ENCODE assay signal across 22 mouse cellular contexts in genomic region chr2:36269458-36269857, GRCm38 (mm10). TPM values are rescaled to one million over a fixed set of nuclear protein-coding genes. Genes with fewer than 3 reads are reported as not detected.
DNase-seq lines count a peak whose midpoint lies in the region; ATAC-seq and TF ChIP-seq lines count a peak whose summit lies in the region.
"Had no signal": no experiment of that assay in that cellular context is flagged by ENCODE, and none has a peak within 500 bp of the region (broad histone marks: within the 10 kb centered on the region; RNA-seq: fewer than 3 reads in every experiment).

No protein-coding gene starts in this region.

- ATAC-seq in hindbrain, embryonic 11.5 days (ENCODE audit: low FRiP score): peak; percentile 69; the same call in 1 of the 2 replicates
- no peak for ATAC-seq in hindbrain, embryonic 14.5 days (ENCODE audit: low FRiP score)
- no peak for ATAC-seq in midbrain, embryonic 14.5 days (ENCODE audit: low FRiP score, low TSS enrichment)
- no peak for ATAC-seq in midbrain, embryonic 16.5 days
- ATAC-seq in hindbrain, postnatal 0 days: 0 out of 2 replicates have a peak, but pooled peaks have one; percentile 24
- no peak for ATAC-seq in forebrain, embryonic 13.5 days
- ATAC-seq: activated CD4-positive, CD25-positive, alpha-beta regulatory T cell, adult 4 months; forebrain, embryonic 16.5 days had no signal

- peak; percentile 25 for DNase-seq in hindbrain, embryonic 11.5 days (ENCODE audit: low spot score)
- no peak for DNase-seq in hindbrain, embryonic 14.5 days (ENCODE audit: low spot score)
- peak; percentile 41 for DNase-seq in lung, postnatal 10 days
- DNase-seq in lung, postnatal 36 days: no peak
- peak; percentile 15 for DNase-seq in midbrain, embryonic 14.5 days
- peak; percentile 20 for DNase-seq in hindbrain, postnatal 0 days (ENCODE audit: low spot score)
- DNase-seq: adrenal gland, adult 2 months; adrenal gland, postnatal 25 days; cerebellum, adult 2 months; cerebellum, postnatal 10 days; gastrocnemius, postnatal 10 days; heart, adult 18-20 months; heart, postnatal 10 days; heart, postnatal 4 days had no signal

- no peaks in the 10 kb centered on the region for H3K27me3 ChIP-seq in hindbrain, embryonic 11.5 days (ENCODE audit: control insufficient read depth, insufficient read depth, low read length)
- H3K27me3 ChIP-seq in hindbrain, embryonic 14.5 days (ENCODE audit: control insufficient read depth, insufficient read depth, low read length): no peaks in the 10 kb centered on the region
- H3K27me3 ChIP-seq in midbrain, embryonic 14.5 days (ENCODE audit: control insufficient read depth, insufficient read depth, low read length): no peaks in the 10 kb centered on the region
- H3K27me3 ChIP-seq in midbrain, embryonic 16.5 days (ENCODE audit: control insufficient read depth, insufficient read depth, low read depth, low read length): no peaks in the 10 kb centered on the region; the same call in 1 of the 2 replicates
- H3K27me3 ChIP-seq in hindbrain, postnatal 0 days (ENCODE audit: insufficient read depth, low read length): no peaks in the 10 kb centered on the region
- no peaks in the 10 kb centered on the region; the same call in 1 of the 2 replicates for H3K27me3 ChIP-seq in forebrain, embryonic 13.5 days
- H3K27me3 ChIP-seq: CH12.LX; embryonic facial prominence, embryonic 12.5 days; Patski had no signal

- no peak overlapping the region for H3K27ac ChIP-seq in hindbrain, embryonic 11.5 days (ENCODE audit: low read depth, low read length)
- no peak overlapping the region for H3K27ac ChIP-seq in hindbrain, embryonic 14.5 days
- no peak overlapping the region for H3K27ac ChIP-seq in midbrain, embryonic 14.5 days (replicated peaks; ENCODE audit: low read depth, low read length)
- H3K27ac ChIP-seq in midbrain, embryonic 16.5 days (ENCODE audit: low read length): no peak overlapping the region
- no peak overlapping the region for H3K27ac ChIP-seq in hindbrain, postnatal 0 days
- no peak overlapping the region for H3K27ac ChIP-seq in forebrain, embryonic 13.5 days
- H3K27ac ChIP-seq: embryonic facial prominence, embryonic 12.5 days; heart, embryonic 10.5 days had no signal

- no peak overlapping the region for H3K9ac ChIP-seq in hindbrain, embryonic 11.5 days (ENCODE audit: low read depth, low read length)
- no peak overlapping the region for H3K9ac ChIP-seq in hindbrain, embryonic 14.5 days
- H3K9ac ChIP-seq in midbrain, embryonic 14.5 days (replicated peaks; ENCODE audit: low read length): no peak overlapping the region
- H3K9ac ChIP-seq in midbrain, embryonic 16.5 days (ENCODE audit: low read depth, low read length): no peak overlapping the region
- no peak overlapping the region for H3K9ac ChIP-seq in hindbrain, postnatal 0 days (replicated peaks; ENCODE audit: low read length)
- no peak overlapping the region for H3K9ac ChIP-seq in forebrain, embryonic 13.5 days
- H3K9ac ChIP-seq: embryonic facial prominence, embryonic 12.5 days had no signal

- no peak for TF ChIP-seq CTCF in hindbrain, postnatal 0 days (IDR thresholded peaks at IDR 0.05; ENCODE audit: low read depth)

- no peak overlapping the region for H3K4me2 ChIP-seq in hindbrain, embryonic 11.5 days (replicated peaks; ENCODE audit: low read depth, low read length)
- H3K4me2 ChIP-seq in hindbrain, embryonic 14.5 days (replicated peaks): no peak overlapping the region
- no peak overlapping the region for H3K4me2 ChIP-seq in midbrain, embryonic 14.5 days (ENCODE audit: low read length)
- H3K4me2 ChIP-seq in midbrain, embryonic 16.5 days (ENCODE audit: low read length): no peak overlapping the region
- no peak overlapping the region for H3K4me2 ChIP-seq in hindbrain, postnatal 0 days (ENCODE audit: low read depth, low read length)
- H3K4me2 ChIP-seq in forebrain, embryonic 13.5 days: no peak overlapping the region
- H3K4me2 ChIP-seq: embryonic facial prominence, embryonic 12.5 days had no signal

- H3K4me1 ChIP-seq in hindbrain, embryonic 11.5 days (replicated peaks; ENCODE audit: control insufficient read depth, insufficient read depth, low read length): no peaks in the 10 kb centered on the region
- no peaks in the 10 kb centered on the region for H3K4me1 ChIP-seq in hindbrain, embryonic 14.5 days (replicated peaks; ENCODE audit: control insufficient read depth, insufficient read depth, low read length)
- no peaks in the 10 kb centered on the region for H3K4me1 ChIP-seq in midbrain, embryonic 14.5 days (ENCODE audit: control insufficient read depth, insufficient read depth, low read length)
- no peaks in the 10 kb centered on the region for H3K4me1 ChIP-seq in midbrain, embryonic 16.5 days (ENCODE audit: control insufficient read depth, insufficient read depth, low read length)
- H3K4me1 ChIP-seq in hindbrain, postnatal 0 days (ENCODE audit: insufficient read depth, low read length): no peaks in the 10 kb centered on the region
- no peaks in the 10 kb centered on the region for H3K4me1 ChIP-seq in forebrain, embryonic 13.5 days
- H3K4me1 ChIP-seq: embryonic facial prominence, embryonic 12.5 days; heart, embryonic 10.5 days had no signal

- 53% methylated on average over 3 of the region's 3 CpGs for WGBS in hindbrain, embryonic 11.5 days
- WGBS in hindbrain, embryonic 14.5 days: 29% methylated on average over 3 of the region's 3 CpGs
- 25% methylated on average over 3 of the region's 3 CpGs for WGBS in midbrain, embryonic 14.5 days
- 25% methylated on average over 3 of the region's 3 CpGs for WGBS in midbrain, embryonic 16.5 days
- 21% methylated on average over 3 of the region's 3 CpGs for WGBS in hindbrain, postnatal 0 days
- WGBS in forebrain, embryonic 13.5 days: 42% methylated on average over 3 of the region's 3 CpGs

- H3K9me3 ChIP-seq in hindbrain, embryonic 11.5 days (ENCODE audit: control insufficient read depth, low read length): no peaks in the 10 kb centered on the region
- H3K9me3 ChIP-seq in hindbrain, embryonic 14.5 days (ENCODE audit: control insufficient read depth, low read length): no peaks in the 10 kb centered on the region
- no peaks in the 10 kb centered on the region for H3K9me3 ChIP-seq in midbrain, embryonic 14.5 days (ENCODE audit: control insufficient read depth, low read length)
- no peaks in the 10 kb centered on the region for H3K9me3 ChIP-seq in midbrain, embryonic 16.5 days (replicated peaks; ENCODE audit: control insufficient read depth, low read length, poor library complexity, severe bottlenecking)
- no peaks in the 10 kb centered on the region for H3K9me3 ChIP-seq in hindbrain, postnatal 0 days (ENCODE audit: low read length)
- H3K9me3 ChIP-seq in forebrain, embryonic 13.5 days (replicated peaks): no peaks in the 10 kb centered on the region
- H3K9me3 ChIP-seq: embryonic facial prominence, embryonic 12.5 days; heart, embryonic 10.5 days had no signal

- no peak overlapping the region for H3K4me3 ChIP-seq in hindbrain, embryonic 11.5 days (ENCODE audit: low read depth, low read length)
- no peak overlapping the region for H3K4me3 ChIP-seq in hindbrain, embryonic 14.5 days (replicated peaks; ENCODE audit: low read length)
- H3K4me3 ChIP-seq in midbrain, embryonic 14.5 days (replicated peaks; ENCODE audit: low read depth, low read length): no peak overlapping the region
- H3K4me3 ChIP-seq in midbrain, embryonic 16.5 days (ENCODE audit: low read depth, low read length): no peak overlapping the region
- no peak overlapping the region for H3K4me3 ChIP-seq in hindbrain, postnatal 0 days (ENCODE audit: low read length)
- H3K4me3 ChIP-seq in forebrain, embryonic 13.5 days: no peak overlapping the region
- H3K4me3 ChIP-seq: embryonic facial prominence, embryonic 12.5 days; heart, embryonic 10.5 days had no signal

- no peaks in the 10 kb centered on the region for H3K36me3 ChIP-seq in hindbrain, embryonic 11.5 days (ENCODE audit: control insufficient read depth, insufficient read depth, low read length)
- H3K36me3 ChIP-seq in hindbrain, embryonic 14.5 days (replicated peaks; ENCODE audit: control insufficient read depth, insufficient read depth): no peaks in the 10 kb centered on the region
- no peaks in the 10 kb centered on the region for H3K36me3 ChIP-seq in midbrain, embryonic 14.5 days (ENCODE audit: control insufficient read depth, insufficient read depth, low read length)
- no peaks in the 10 kb centered on the region for H3K36me3 ChIP-seq in midbrain, embryonic 16.5 days (ENCODE audit: control insufficient read depth, insufficient read depth, low read length)
- no peaks in the 10 kb centered on the region for H3K36me3 ChIP-seq in hindbrain, postnatal 0 days (ENCODE audit: insufficient read depth, low read length)
- H3K36me3 ChIP-seq in forebrain, embryonic 13.5 days (ENCODE audit: poor library complexity, severe bottlenecking): no peaks in the 10 kb centered on the region
- H3K36me3 ChIP-seq: embryonic facial prominence, embryonic 12.5 days; heart, embryonic 10.5 days had no signal

RNA-seq across cellular contexts. Expression of gene Ptgs1, which starts 39.2 kb away (rescaled TPM):
- 4.2 and 5.6 TPM in 2 replicates for polyA plus RNA-seq in hindbrain, embryonic 11.5 days (2014; fragmentation: Nextera tagmentation; extraction: Ambion mirVana)
- 6.5 and 7.6 TPM in 2 replicates for polyA plus RNA-seq in hindbrain, embryonic 14.5 days (2014; fragmentation: Nextera tagmentation; extraction: Ambion mirVana)
- 2.2 and 4.3 TPM in 2 replicates for polyA plus RNA-seq in midbrain, embryonic 14.5 days (2014; fragmentation: Nextera tagmentation; extraction: Ambion mirVana)
- 4.0 and 5.5 TPM in 2 replicates for polyA plus RNA-seq in midbrain, embryonic 16.5 days (2015; fragmentation: Nextera tagmentation; extraction: Ambion mirVana)
- total RNA-seq in hindbrain, postnatal 0 days (2014; rRNA removed): 6.8 and 8.0 TPM in 2 replicates
- polyA plus RNA-seq in hindbrain, postnatal 0 days (2015; fragmentation: Nextera tagmentation; extraction: Ambion mirVana): 7.5 and 7.9 TPM in 2 replicates
- polyA plus RNA-seq in forebrain, embryonic 13.5 days (2015; fragmentation: Nextera tagmentation; extraction: Ambion mirVana): 2.2 and 2.4 TPM in 2 replicates

Comparison
In these comparisons a context has a peak if more than half of its experiments do, and no peak if none do; other contexts are left out.
1. ATAC-seq: peak in hindbrain, embryonic 11.5 days (single experiment) and hindbrain, postnatal 0 days (single experiment); none in hindbrain, embryonic 14.5 days (single experiment), midbrain, embryonic 14.5 days (single experiment), midbrain, embryonic 16.5 days (single experiment) and forebrain, embryonic 13.5 days (single experiment).
2. DNase-seq: peak in hindbrain, embryonic 11.5 days (single experiment), lung, postnatal 10 days (single experiment), midbrain, embryonic 14.5 days (single experiment) and hindbrain, postnatal 0 days (single experiment); none in hindbrain, embryonic 14.5 days (single experiment) and lung, postnatal 36 days (single experiment).